Mouse (Mus musculus) induced T-regulatory cell, adult 2 months (primary cell): ENCODE data around the gene Hoxc5.

Source experiments
- DNase-seq: peaks from one replicate; pipeline ENCODE4 v3.0.0-alpha.2; 2012; ENCODE audit warnings: low read depth

The Hoxc5 gene

GRCm38 (mm10) chr15:102990461-102991397 is 23.5 kb downstream of the Hoxc5 start, which contains the start of gene Hoxc8:
Hoxc8 (plus strand) TSS chr15:102990607.
- DNase-seq: no peak

- DNase-seq: no peak
These were observed 24.5 kb downstream of the Hoxc5 start for GRCm38 (mm10) chr15:102991782-102992181.

GRCm38 (mm10) chr15:102992206-102992605 is 25.0 kb downstream of the Hoxc5 start:
- DNase-seq: no peak

- no peak for DNase-seq
These were observed 25.6 kb downstream of the Hoxc5 start for GRCm38 (mm10) chr15:102992863-102993262.

GRCm38 (mm10) chr15:102996548-102996947 is 29.3 kb downstream of the Hoxc5 start:
- DNase-seq: no peak

GRCm38 (mm10) chr15:102997431-102997830 is 30.2 kb downstream of the Hoxc5 start:
- no peak for DNase-seq

GRCm38 (mm10) chr15:102997939-102998355 is 30.7 kb downstream of the Hoxc5 start, which contains the start of gene Hoxc6:
Hoxc6 (plus strand) TSS chr15:102998257.
- no peak for DNase-seq

- DNase-seq: no peak
These were observed 31.5 kb downstream of the Hoxc5 start for GRCm38 (mm10) chr15:102998608-102999182.

- DNase-seq: peak; percentile 72
These were observed 32.1 kb downstream of the Hoxc5 start for GRCm38 (mm10) chr15:102999183-102999831.

GRCm38 (mm10) chr15:102999955-103000354 is 32.7 kb downstream of the Hoxc5 start:
- DNase-seq: no peak

- no peak for DNase-seq
These were observed 33.3 kb downstream of the Hoxc5 start for GRCm38 (mm10) chr15:103000501-103000901.

GRCm38 (mm10) chr15:103001370-103001769 is 34.1 kb downstream of the Hoxc5 start:
- DNase-seq: no peak

GRCm38 (mm10) chr15:103002156-103002555 is 34.9 kb downstream of the Hoxc5 start:
- DNase-seq: no peak

GRCm38 (mm10) chr15:103002821-103003448 is 35.7 kb downstream of the Hoxc5 start:
- no peak for DNase-seq

- DNase-seq: no peak
These were observed 38.1 kb downstream of the Hoxc5 start for GRCm38 (mm10) chr15:103005308-103005707.

GRCm38 (mm10) chr15:103005797-103006196 is 38.6 kb downstream of the Hoxc5 start:
- DNase-seq: no peak

- no peak for DNase-seq
These were observed 39.1 kb downstream of the Hoxc5 start for GRCm38 (mm10) chr15:103006326-103006725.

GRCm38 (mm10) chr15:103009265-103010111 is 42.2 kb downstream of the Hoxc5 start:
- no peak for DNase-seq

GRCm38 (mm10) chr15:103010112-103010846 is 43.0 kb downstream of the Hoxc5 start:
- DNase-seq: no peak

GRCm38 (mm10) chr15:103010847-103011555 is 43.8 kb downstream of the Hoxc5 start:
- DNase-seq: no peak
